Comparison of ENCODE assay signal across 8 mouse cellular contexts in the genomic region with DNA sequence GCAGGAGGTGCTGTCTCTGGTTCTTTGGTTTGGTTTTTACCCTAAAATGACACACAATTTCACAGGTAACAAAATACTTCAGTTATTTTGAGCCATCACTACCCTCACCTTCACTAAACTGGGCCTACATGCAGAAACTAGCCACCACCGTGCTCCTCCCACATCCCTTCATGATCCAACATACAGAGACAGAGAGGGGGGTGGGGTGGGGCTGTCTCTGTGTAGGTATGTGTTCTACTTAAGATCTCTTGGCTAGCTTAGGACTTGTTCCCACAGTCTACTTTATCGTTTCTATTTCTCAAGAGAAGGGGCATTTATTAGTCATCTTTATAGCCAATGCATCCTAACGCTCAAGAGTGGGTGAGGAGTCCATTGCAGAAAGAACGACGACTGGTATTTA. TPM values are rescaled to one million over a fixed set of nuclear protein-coding genes. Genes with fewer than 3 reads are reported as not detected.
DNase-seq lines count a peak whose midpoint lies in the region; ATAC-seq and TF ChIP-seq lines count a peak whose summit lies in the region.

No protein-coding gene starts in this region.

- ATAC-seq in hindbrain, embryonic 13.5 days (ENCODE audit: low FRiP score) = peak; percentile 61
- no peak; the same call in 1 of the 2 replicates for ATAC-seq in liver, embryonic 15.5 days (ENCODE audit: insufficient read depth)

- peaks cover 23% of the 10 kb centered on the region for H3K36me3 ChIP-seq in hindbrain, embryonic 13.5 days
- peaks cover 7% of the 10 kb centered on the region for H3K36me3 ChIP-seq in liver, embryonic 15.5 days (replicated peaks)

- no peak for DNase-seq in left cerebral cortex, adult 2 months (ENCODE audit: extremely low spot score in 1 of 2, low spot score in 2 of 2)
- no peak for DNase-seq in left cerebral cortex, adult 11 months (ENCODE audit: low spot score)
- DNase-seq in R1 (ENCODE audit: low read depth, low spot score) = peak; percentile 30
- DNase-seq in embryo, embryonic 11.5 days (ENCODE audit: low read depth, low spot score) = peak; percentile 4
- DNase-seq in telencephalon, adult 2 months (ENCODE audit: low read depth, low spot score) = peak; percentile 28
- DNase-seq in layer of hippocampus, postnatal 10 days (ENCODE audit: low spot score in 2 of 2) = no peak

- 7% methylated on average over 5 of the region's 5 CpGs for WGBS in hindbrain, embryonic 13.5 days
- WGBS in liver, embryonic 15.5 days (ENCODE audit: insufficient replicate concordance) = 3% methylated on average over 5 of the region's 5 CpGs

- peak overlapping the region; percentile 59 for H3K4me2 ChIP-seq in hindbrain, embryonic 13.5 days
- H3K4me2 ChIP-seq in liver, embryonic 15.5 days = peak overlapping the region; percentile 92

- H3K9ac ChIP-seq in hindbrain, embryonic 13.5 days = peak overlapping the region; percentile 83
- peak overlapping the region; percentile 77 for H3K9ac ChIP-seq in liver, embryonic 15.5 days

- intact Hi-C loops in left cerebral cortex, adult 2 months (cut with DNase I) = loop anchor here (5.0 to 10.0 kb wide), 3 partner anchors 144 to 486 kb away; partner anchors contain the start of gene Hdgfl3

- H3K27ac ChIP-seq in left cerebral cortex, adult 2 months = peak overlapping the region; percentile 99
- peak overlapping the region; percentile 98 for H3K27ac ChIP-seq in hindbrain, embryonic 13.5 days
- peak overlapping the region; percentile 91 for H3K27ac ChIP-seq in liver, embryonic 15.5 days (replicated peaks)

- peaks cover 14% of the 10 kb centered on the region for H3K4me1 ChIP-seq in hindbrain, embryonic 13.5 days (replicated peaks)
- peaks cover 17% of the 10 kb centered on the region for H3K4me1 ChIP-seq in liver, embryonic 15.5 days (replicated peaks)

- TF ChIP-seq CTCF in left cerebral cortex, adult 2 months (IDR thresholded peaks at IDR 0.05) = no peak

- H3K9me3 ChIP-seq in hindbrain, embryonic 13.5 days = no peaks in the 10 kb centered on the region
- H3K9me3 ChIP-seq in liver, embryonic 15.5 days (replicated peaks) = no peaks in the 10 kb centered on the region

- no peaks in the 10 kb centered on the region for H3K27me3 ChIP-seq in hindbrain, embryonic 13.5 days
- no peaks in the 10 kb centered on the region for H3K27me3 ChIP-seq in liver, embryonic 15.5 days

- H3K4me3 ChIP-seq in left cerebral cortex, adult 2 months = peak overlapping the region; percentile 83
- H3K4me3 ChIP-seq in hindbrain, embryonic 13.5 days = peak overlapping the region; percentile 51
- peak overlapping the region; percentile 70 for H3K4me3 ChIP-seq in liver, embryonic 15.5 days (replicated peaks)

RNA-seq across cellular contexts. Expression of gene 3110040N11Rik, which starts 0.7 kb away (rescaled TPM):
- 10 to 100 TPM; 25.1 to 25.9 TPM for total RNA-seq in left cerebral cortex, adult 2 months (2021)
- 52.7 and 53.5 TPM in 2 replicates for polyA plus RNA-seq in hindbrain, embryonic 13.5 days (2015; fragmentation: Nextera tagmentation; extraction: Ambion mirVana)
- polyA plus RNA-seq in liver, embryonic 15.5 days (2015; fragmentation: Nextera tagmentation; extraction: Ambion mirVana) = 20.7 and 20.9 TPM in 2 replicates
- total RNA-seq in layer of hippocampus, postnatal 10 days (2021) = 10 to 100 TPM; 30.8 to 37.8 TPM

RNA-seq across cellular contexts. Expression of gene Ramac, which starts 25.8 kb away (rescaled TPM):
- total RNA-seq in left cerebral cortex, adult 2 months (2021) = 10 to 100 TPM; 80.9 to 88.7 TPM
- 134 and 135 TPM in 2 replicates for polyA plus RNA-seq in hindbrain, embryonic 13.5 days (2015; fragmentation: Nextera tagmentation; extraction: Ambion mirVana)
- 57.5 and 58.7 TPM in 2 replicates for polyA plus RNA-seq in liver, embryonic 15.5 days (2015; fragmentation: Nextera tagmentation; extraction: Ambion mirVana)
- total RNA-seq in layer of hippocampus, postnatal 10 days (2021) = 10 to 100 TPM; 52.3 to 58.1 TPM

RNA-seq across cellular contexts. Expression of gene Btbd1, which starts 40.7 kb away (rescaled TPM):
- 100 to 1,000 TPM; 110 to 111 TPM for total RNA-seq in left cerebral cortex, adult 2 months (2021)
- 87.2 and 95.1 TPM in 2 replicates for polyA plus RNA-seq in hindbrain, embryonic 13.5 days (2015; fragmentation: Nextera tagmentation; extraction: Ambion mirVana)
- polyA plus RNA-seq in liver, embryonic 15.5 days (2015; fragmentation: Nextera tagmentation; extraction: Ambion mirVana) = 18.1 and 18.2 TPM in 2 replicates
- 100 to 1,000 TPM; 118 to 123 TPM for total RNA-seq in layer of hippocampus, postnatal 10 days (2021)

Comparison
In these comparisons a context has a peak if more than half of its experiments do, and no peak if none do; other contexts are left out.
1. DNase-seq: peak in R1 (single experiment), embryo, embryonic 11.5 days (single experiment) and telencephalon, adult 2 months (single experiment); none in left cerebral cortex, adult 2 months (0 of 2), left cerebral cortex, adult 11 months (single experiment) and layer of hippocampus, postnatal 10 days (0 of 2).
2. Peak in every context shown above with its lines, with median percentiles within 50 percentile points of each other: H3K27ac ChIP-seq and H3K4me3 ChIP-seq.